Mouse (Mus musculus): ENCODE data around the gene Rps17.

The Rps17 gene

DNA sequence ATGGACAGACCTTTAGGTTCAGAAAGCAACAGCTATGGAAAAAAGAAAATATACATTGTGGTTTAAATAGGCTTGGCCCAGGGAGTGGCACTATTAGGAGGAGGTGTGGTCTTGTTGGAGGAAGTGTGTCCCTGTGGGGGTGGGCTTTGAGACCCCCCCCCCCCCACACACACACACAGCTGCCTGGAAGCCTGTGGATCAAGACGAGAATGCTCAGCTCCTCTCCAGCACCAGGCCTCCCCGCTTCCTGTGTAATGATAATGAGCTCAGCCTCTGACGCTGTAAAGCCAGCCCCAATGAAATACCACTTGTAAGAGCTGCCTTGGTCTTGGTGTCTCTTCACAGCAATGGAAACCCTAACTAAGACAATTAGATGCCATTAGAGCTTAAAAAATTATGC, 14.3 kb downstream of the Rps17 start:
- no peak for DNase-seq

DNA sequence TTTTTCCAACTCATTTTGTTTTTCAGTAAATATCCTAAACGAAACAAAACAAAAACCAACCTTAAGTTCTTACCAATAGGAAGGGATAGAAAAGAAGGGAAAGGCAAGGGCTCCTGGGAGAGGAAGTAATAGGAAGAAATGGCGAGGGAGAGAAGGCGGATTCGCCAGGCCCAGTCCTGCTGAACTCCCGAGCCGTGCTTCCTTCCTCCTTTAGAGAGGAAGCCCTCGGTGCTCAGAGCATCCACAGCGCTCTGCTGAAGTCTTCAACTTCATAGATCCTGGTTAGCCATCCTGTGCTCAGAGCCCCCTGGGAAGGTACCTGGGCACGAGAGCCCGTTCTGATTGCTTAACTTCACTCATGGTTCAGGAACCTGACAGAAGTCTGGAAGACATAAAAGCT, 17.4 kb downstream of the Rps17 start:
- no peak for DNase-seq

DNA sequence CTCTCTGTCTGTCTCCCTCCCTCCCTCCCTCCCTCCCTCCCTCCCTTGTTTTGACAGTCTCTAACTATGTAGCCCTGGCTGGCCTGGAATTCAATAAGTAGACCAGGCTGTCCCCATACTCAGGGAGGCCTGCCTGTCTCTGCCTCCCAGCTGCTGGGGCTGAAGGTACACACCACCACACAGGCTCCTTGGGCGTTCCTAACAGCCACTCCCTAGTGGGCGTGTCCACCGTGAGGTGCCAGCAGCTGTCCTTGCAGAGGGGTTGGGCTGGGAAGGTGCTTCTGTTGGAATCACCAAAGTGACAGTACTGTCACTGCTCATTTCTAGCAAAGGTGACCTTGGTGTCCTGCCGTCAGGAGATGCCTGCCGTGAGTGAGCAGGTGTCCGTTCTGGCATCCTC, 18.2 kb downstream of the Rps17 start:
- DNase-seq, result no peak

DNA sequence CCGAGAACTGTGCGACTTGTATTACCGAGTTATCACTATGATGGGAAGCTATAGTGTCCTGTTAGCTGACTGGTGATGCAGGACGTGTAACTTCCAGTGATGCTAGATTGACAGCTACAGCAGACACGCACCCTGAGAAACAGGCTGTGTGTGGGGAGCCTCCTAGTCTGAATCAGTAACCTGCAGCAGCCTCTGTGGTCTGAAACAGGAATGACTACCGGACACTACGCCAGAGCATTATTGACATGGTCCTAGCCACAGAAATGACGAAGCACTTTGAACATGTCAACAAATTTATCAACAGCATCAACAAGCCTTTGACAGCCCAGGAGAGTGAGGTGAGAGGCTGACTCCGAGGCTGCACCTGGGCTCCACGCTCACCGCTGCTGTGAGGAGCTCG, 19.0 kb downstream of the Rps17 start:
- no peak for DNase-seq

DNA sequence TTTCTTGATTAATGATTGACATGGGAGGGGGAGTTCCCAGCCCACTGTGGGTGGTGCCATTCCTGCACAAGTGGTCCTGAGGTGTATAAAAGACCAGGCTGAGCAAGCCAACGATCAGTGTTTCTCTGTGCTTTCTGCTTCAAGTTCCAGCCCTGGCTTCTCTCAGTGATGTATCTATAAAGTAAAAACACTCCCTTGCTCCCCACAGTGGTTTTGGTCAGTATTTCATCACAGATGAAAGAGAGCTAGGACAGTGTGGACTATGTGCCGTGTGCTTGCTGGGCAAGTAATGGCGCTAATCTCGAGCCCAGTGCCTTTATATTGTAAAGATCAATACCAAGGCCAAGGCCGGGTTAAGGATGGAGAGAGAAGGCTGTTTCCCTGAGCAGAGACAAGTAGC, 23.3 kb downstream of the Rps17 start:
- no peak for DNase-seq

DNA sequence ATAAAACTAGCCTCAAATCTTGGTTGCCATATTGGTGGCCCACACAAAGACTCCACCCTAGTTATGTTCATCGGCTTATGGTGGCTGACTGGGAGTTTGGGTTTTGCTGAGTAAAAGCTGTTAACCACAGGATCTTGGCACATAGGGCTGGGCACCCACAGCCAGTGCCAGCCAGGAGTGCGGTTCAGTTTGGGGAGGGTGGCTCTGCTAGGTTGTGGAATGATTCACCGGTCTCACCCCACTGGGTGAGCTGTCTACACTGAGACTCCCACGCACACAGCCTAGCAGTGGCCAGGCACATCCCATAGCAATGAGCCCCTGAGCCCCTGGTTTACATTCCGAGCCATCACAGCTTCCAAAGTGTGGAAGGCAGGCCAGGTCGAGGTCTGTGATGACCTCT, 25.3 kb downstream of the Rps17 start:
- DNase-seq, result no peak

DNA sequence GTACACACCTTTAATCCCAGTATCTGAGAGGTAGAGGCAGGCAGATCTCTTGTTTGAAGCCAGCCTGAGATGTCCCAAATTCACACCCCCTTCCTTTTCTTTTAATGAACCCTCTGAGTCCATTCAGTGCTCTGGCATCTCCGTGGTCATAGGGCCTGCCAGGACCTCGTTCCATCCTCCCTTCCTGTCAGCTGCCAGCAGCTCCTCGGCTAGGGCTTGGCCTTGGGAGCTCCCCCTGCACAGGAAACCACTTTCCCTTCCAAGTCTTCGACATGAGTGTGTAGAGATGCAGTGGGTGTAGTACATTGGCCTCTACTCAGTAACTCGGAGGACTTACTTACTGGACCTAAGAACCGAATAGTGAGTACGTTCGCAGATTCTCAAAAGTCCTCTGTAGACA, 29.5 kb downstream of the Rps17 start:
- DNase-seq, result peak in 1 of 2 experiments; percentile 22

DNA sequence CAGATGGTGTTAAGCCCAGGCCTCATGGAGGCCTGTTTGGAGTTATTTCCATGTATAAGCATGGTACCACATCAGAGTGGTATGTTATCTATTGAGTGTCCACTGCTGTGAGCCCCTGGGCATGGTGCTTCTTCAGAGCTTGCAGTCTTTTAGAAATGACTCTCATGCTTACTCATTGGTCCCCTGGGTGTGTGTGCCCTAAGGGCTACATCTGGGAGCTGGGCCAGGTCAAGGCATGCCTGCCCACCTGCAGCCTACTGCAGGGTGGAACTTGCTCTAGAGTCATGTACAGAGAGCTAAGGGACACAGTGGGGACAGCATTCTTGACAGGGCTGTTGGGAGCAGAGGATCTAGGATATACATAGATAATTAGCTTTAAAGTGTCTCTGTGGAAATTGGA, 33.5 kb downstream of the Rps17 start:
- no peak for DNase-seq

DNA sequence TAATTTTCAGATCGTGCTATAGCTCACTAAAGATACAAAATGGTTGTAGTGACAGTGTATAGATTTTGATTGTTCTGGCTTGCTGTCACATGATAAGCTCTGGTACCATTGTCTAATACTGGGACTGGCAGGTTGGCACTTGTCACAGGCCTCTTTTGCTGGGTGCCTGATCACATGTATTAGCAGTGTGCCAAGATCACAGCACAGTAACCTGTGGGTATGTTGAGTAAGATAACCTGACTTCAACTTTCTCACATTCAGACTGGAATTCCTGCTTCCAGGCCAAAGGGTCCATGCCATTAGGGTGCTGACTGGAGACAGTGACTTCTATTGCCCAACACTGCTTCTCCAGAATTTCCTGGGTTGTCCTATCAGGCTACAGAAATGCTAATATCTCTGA, 33.9 kb downstream of the Rps17 start:
- DNase-seq, result no peak

DNA sequence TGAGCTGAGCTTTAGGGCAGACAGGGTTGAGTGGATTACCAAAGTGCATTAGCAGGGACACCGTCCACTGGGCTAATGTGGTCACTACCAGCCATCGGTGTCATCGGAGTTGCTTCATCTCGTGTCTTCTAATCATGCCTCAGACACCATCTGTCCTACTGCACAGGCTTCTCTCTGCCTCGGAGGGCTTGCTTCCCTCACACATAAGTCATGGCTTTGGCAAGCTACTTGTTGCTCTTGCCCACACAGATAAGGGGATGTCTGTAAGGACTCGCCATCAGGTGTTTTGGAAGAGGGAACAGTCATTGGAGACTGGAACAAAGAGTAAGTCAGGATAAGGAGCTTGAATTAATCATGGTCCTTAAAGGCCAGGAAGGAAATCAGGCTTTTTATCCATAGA, 35.8 kb downstream of the Rps17 start:
- DNase-seq, result no peak

DNA sequence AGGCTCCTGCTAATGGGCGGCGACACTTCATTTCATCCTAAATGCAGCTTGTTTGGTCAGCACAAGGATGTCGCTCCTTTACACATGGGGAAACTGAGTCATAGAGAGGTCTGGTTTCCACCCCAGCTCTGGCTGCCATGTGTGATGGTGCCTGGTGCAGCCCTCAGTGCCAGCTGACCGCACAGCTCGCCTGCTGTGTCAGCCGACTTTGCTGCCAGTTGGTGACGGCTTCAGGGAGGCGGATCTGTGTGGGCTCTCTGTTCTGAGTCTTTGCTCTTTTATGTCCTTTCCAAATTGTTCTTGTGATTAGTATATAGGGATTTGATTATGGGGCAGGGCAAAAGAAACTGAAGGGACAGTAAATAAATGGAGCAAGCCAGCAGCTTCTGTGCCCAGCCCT, 37.3 kb downstream of the Rps17 start:
- DNase-seq, result peak; percentile 60 to 68

DNA sequence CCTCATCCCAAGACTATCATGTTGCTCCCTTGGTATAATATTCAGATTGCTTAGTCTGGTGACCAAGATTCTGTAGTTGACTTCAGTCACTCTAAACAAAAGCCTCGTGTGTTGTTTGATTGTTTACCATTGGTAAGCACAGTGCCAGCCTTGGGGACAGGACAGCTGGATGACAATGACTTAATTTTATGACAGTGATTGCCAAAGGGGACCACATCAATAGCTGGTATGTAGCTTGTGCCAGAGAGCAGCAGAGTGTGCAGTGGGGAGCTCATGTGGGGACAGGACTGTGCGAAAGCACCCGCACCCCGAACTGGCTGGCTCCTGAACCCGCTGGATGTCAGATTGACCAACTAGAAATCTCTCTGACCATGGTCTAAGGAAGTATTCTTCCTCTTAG, 40.4 kb downstream of the Rps17 start:
- DNase-seq, result no peak

DNA sequence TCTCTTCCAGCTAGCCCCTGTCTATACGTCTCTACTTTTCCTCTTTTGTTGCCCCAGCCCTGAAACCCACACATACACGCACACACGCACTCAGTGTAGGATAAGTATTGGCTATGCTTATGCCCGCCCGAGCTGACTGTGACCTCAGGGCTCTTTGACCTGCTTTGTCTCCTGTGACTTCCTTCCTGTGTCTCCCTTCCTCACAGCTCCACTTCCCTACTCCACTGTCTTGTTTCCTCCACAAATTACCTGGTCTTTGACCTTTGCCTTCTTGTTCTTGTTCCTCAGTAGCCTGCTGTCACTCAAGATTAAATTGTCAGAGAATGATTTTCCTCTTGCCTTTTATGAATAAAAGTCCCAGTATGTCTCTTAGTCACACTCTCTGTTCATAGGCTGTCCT, 41.0 kb downstream of the Rps17 start:
- DNase-seq, result no peak

DNA sequence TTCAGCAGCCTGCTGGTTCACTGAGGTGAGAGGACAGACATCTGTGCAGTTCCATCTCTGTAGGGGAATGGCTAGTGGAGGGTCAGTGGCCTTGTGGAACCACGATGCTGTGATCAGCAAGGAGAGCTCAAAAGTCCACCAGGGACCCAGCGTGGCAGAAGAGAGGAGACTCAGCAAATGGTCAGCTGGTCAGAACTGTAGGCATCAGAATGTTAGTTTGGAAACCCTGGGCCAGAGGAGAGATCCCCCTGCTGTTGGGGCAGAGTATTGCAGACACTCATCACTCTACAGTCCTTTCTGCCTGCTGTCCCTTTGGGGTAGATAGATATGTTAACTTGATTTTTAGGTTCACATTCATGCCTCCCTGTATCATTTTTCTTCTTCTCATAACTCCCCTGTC, 41.4 kb downstream of the Rps17 start:
- no peak for DNase-seq

DNA sequence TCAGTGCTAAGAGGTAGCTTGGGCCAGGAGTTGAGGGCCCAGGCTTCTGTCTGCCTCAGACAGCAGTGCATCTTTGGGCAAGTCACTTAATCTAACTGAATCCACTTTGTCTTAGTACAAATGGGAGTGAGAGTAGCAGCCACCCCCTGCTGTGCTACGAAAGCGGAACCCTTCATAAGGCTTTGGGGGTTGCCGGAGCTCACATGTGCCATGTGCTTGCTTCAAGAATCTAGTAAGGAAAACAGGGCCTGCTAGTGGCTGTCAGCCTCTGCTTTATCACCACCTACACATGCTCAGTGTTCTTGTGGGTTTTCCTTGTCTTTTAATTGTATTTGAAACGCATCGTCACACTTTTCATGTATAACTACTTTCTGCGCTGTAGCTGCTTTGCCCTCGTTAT, 43.7 kb downstream of the Rps17 start:
- no peak for DNase-seq

DNA sequence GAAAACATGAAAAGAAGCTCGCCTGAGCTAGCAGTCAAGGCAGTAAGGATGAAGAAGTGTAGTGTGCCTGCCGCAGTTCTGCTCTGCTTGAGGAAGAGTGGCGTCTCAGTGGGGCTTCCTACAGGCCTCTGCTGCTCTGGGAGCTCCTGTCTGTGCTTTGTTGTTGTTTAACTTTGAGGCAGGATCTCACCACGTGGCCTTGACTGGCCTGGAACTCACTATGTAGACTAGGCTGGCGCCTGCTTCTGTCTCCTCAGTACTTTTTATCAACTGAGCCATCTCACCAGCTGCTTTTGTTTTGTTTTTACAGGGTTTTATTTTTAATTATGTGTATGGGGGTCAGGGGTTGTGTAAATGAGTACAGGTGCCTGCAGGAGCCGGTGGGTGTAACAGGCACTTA, 46.8 kb downstream of the Rps17 start:
- no peak for DNase-seq

DNA sequence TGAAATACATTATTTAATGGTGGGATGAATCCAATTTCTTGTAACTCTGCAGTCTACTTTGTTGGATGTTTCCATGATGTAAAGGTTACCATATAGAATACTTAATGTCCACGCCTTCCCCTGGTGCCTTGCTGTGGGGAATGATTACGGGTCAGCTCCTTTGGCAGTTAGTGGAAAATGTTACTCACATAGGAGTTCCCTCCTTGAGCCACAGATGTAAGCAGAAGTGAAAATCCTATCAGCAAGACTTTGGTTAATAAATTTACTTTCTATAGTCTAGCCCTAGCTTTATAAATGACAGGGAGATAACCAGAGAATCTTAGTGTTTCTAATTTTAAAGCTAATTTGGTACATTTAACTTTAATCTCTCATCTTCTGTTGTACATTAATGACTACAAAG, 49.9 kb downstream of the Rps17 start:
- DNase-seq, result no peak

All from cerebellum, postnatal 10 days (tissue).